Mouse (Mus musculus): ENCODE data around the gene Notch4. TPM values are rescaled to one million over a fixed set of nuclear protein-coding genes. Genes with fewer than 3 reads are reported as not detected.

Gene Notch4
- total and polyA plus RNA-seq, 2 experiments from 2014 or later, result 6.8 to 43.2 TPM

GRCm38 (mm10) chr17:34569919-34570318 lies 5.9 kb downstream of the Notch4 start:
- no peak for TF ChIP-seq CTCF (IDR thresholded peaks at IDR 0.05; ENCODE audit: low read depth)
- TF ChIP-seq EP300 (IDR thresholded peaks at IDR 0.05; ENCODE audit: low read depth), result no peak
- DNase-seq (ENCODE audit: low spot score), result no peak
- ATAC-seq (ENCODE audit: insufficient read depth, low read depth), result no peak
- 70% methylated on average over 4 of the region's 4 CpGs for WGBS
- no peaks in the 10 kb centered on the region for H3K9me3 ChIP-seq (replicated peaks; ENCODE audit: control insufficient read depth, low read length)
- H3K27me3 ChIP-seq (ENCODE audit: control insufficient read depth, insufficient read depth, low read length), result no peaks in the 10 kb centered on the region; the same call in 1 of the 2 replicates
- H3K36me3 ChIP-seq (replicated peaks; ENCODE audit: control insufficient read depth, insufficient read depth, low read length), result no peaks in the 10 kb centered on the region
- no peaks in the 10 kb centered on the region for H3K4me1 ChIP-seq (ENCODE audit: control insufficient read depth, insufficient read depth)
- no peak overlapping the region for H3K9ac ChIP-seq (replicated peaks; ENCODE audit: low read depth, low read length)
- H3K27ac ChIP-seq (ENCODE audit: low read depth), result no peak overlapping the region
- no peak overlapping the region for H3K4me3 ChIP-seq (ENCODE audit: low read depth, low read length)
- no peak overlapping the region for H3K4me2 ChIP-seq (ENCODE audit: low read depth, low read length)

- 21% methylated on average over 5 of the region's 5 CpGs for WGBS
- no peak for ATAC-seq (ENCODE audit: insufficient read depth, low read depth)
- TF ChIP-seq CTCF (IDR thresholded peaks at IDR 0.05; ENCODE audit: low read depth) (peak; percentile 40), EP300 (IDR thresholded peaks at IDR 0.05; ENCODE audit: low read depth) (no peak)
Observed at GRCm38 (mm10) chr17:34571875-34572274, 7.8 kb downstream of the Notch4 start.

GRCm38 (mm10) chr17:34572361-34572760 lies 8.3 kb downstream of the Notch4 start:
- Histone ChIP-seq H3K4me2 (ENCODE audit: low read depth, low read length) (no peak overlapping the region), H3K4me3 (ENCODE audit: low read depth, low read length) (no peak overlapping the region), H3K9ac (replicated peaks; ENCODE audit: low read depth, low read length) (no peak overlapping the region), H3K27ac (ENCODE audit: low read depth) (no peak overlapping the region), H3K36me3 (replicated peaks; ENCODE audit: control insufficient read depth, insufficient read depth, low read length) (0 out of 2 replicates have a peak, but pooled peaks cover 2% of the 10 kb centered on the region), H3K9me3 (replicated peaks; ENCODE audit: control insufficient read depth, low read length) (no peaks in the 10 kb centered on the region), H3K27me3 (ENCODE audit: control insufficient read depth, insufficient read depth, low read length) (no peaks in the 10 kb centered on the region), H3K4me1 (ENCODE audit: control insufficient read depth, insufficient read depth) (no peaks in the 10 kb centered on the region)
- DNase-seq (ENCODE audit: low spot score) (no peak), ATAC-seq (ENCODE audit: insufficient read depth, low read depth) (no peak)
- 24% methylated on average over 15 of the region's 15 CpGs for WGBS
- no peak for TF ChIP-seq EP300 (IDR thresholded peaks at IDR 0.05; ENCODE audit: low read depth)
- TF ChIP-seq CTCF (IDR thresholded peaks at IDR 0.05; ENCODE audit: low read depth), result no peak

More at GRCm38 (mm10) chr17:34571875-34572274, 7.8 kb downstream of the Notch4 start:
- Histone ChIP-seq H3K9me3 (replicated peaks; ENCODE audit: control insufficient read depth, low read length) (no peaks in the 10 kb centered on the region), H3K4me2 (ENCODE audit: low read depth, low read length) (no peak overlapping the region), H3K36me3 (replicated peaks; ENCODE audit: control insufficient read depth, insufficient read depth, low read length) (no peaks in the 10 kb centered on the region), H3K4me3 (ENCODE audit: low read depth, low read length) (no peak overlapping the region), H3K27ac (ENCODE audit: low read depth) (no peak overlapping the region), H3K9ac (replicated peaks; ENCODE audit: low read depth, low read length) (no peak overlapping the region), H3K27me3 (ENCODE audit: control insufficient read depth, insufficient read depth, low read length) (no peaks in the 10 kb centered on the region), H3K4me1 (ENCODE audit: control insufficient read depth, insufficient read depth) (no peaks in the 10 kb centered on the region)
- no peak for DNase-seq (ENCODE audit: low spot score)

GRCm38 (mm10) chr17:34576577-34576976 lies 12.5 kb downstream of the Notch4 start:
- H3K27me3 ChIP-seq (ENCODE audit: control insufficient read depth, insufficient read depth, low read length), result no peaks in the 10 kb centered on the region
- DNase-seq (ENCODE audit: low spot score) (no peak), ATAC-seq (ENCODE audit: insufficient read depth, low read depth) (no peak)
- no peaks in the 10 kb centered on the region for H3K9me3 ChIP-seq (replicated peaks; ENCODE audit: control insufficient read depth, low read length)
- no peak overlapping the region for H3K4me3 ChIP-seq (ENCODE audit: low read depth, low read length)
- TF ChIP-seq CTCF (IDR thresholded peaks at IDR 0.05; ENCODE audit: low read depth), result no peak
- no peak for TF ChIP-seq EP300 (IDR thresholded peaks at IDR 0.05; ENCODE audit: low read depth)
- H3K9ac ChIP-seq (replicated peaks; ENCODE audit: low read depth, low read length), result no peak overlapping the region
- H3K36me3 ChIP-seq (replicated peaks; ENCODE audit: control insufficient read depth, insufficient read depth, low read length), result 0 out of 2 replicates have a peak, but pooled peaks cover 4% of the 10 kb centered on the region
- H3K4me1 ChIP-seq (ENCODE audit: control insufficient read depth, insufficient read depth), result no peaks in the 10 kb centered on the region
- no peak overlapping the region for H3K4me2 ChIP-seq (ENCODE audit: low read depth, low read length)
- H3K27ac ChIP-seq (ENCODE audit: low read depth), result no peak overlapping the region
- 60% methylated on average over 5 of the region's 5 CpGs for WGBS

GRCm38 (mm10) chr17:34578070-34578469 lies 14.0 kb downstream of the Notch4 start:
- no peak overlapping the region for H3K9ac ChIP-seq (replicated peaks; ENCODE audit: low read depth, low read length)
- H3K4me2 ChIP-seq (ENCODE audit: low read depth, low read length), result no peak overlapping the region
- no peaks in the 10 kb centered on the region for H3K9me3 ChIP-seq (replicated peaks; ENCODE audit: control insufficient read depth, low read length)
- no peak overlapping the region for H3K27ac ChIP-seq (ENCODE audit: low read depth)
- ATAC-seq (ENCODE audit: insufficient read depth, low read depth) (no peak), DNase-seq (ENCODE audit: low spot score) (no peak)
- no peak overlapping the region for H3K4me3 ChIP-seq (ENCODE audit: low read depth, low read length)
- no peaks in the 10 kb centered on the region for H3K27me3 ChIP-seq (ENCODE audit: control insufficient read depth, insufficient read depth, low read length)
- no peaks in the 10 kb centered on the region for H3K4me1 ChIP-seq (ENCODE audit: control insufficient read depth, insufficient read depth)
- TF ChIP-seq EP300 (IDR thresholded peaks at IDR 0.05; ENCODE audit: low read depth) (no peak), CTCF (IDR thresholded peaks at IDR 0.05; ENCODE audit: low read depth) (no peak)
- 0 out of 2 replicates have a peak, but pooled peaks cover 4% of the 10 kb centered on the region for H3K36me3 ChIP-seq (replicated peaks; ENCODE audit: control insufficient read depth, insufficient read depth, low read length)
- 91% methylated on average over 3 of the region's 3 CpGs for WGBS

GRCm38 (mm10) chr17:34582528-34582927 lies 18.5 kb downstream of the Notch4 start:
- WGBS, result 76% methylated on average over 12 of the region's 12 CpGs
- no peak overlapping the region for H3K4me3 ChIP-seq (ENCODE audit: low read depth, low read length)
- H3K4me2 ChIP-seq (ENCODE audit: low read depth, low read length), result no peak overlapping the region
- H3K27me3 ChIP-seq (ENCODE audit: control insufficient read depth, insufficient read depth, low read length), result no peaks in the 10 kb centered on the region
- no peak overlapping the region for H3K9ac ChIP-seq (replicated peaks; ENCODE audit: low read depth, low read length)
- ATAC-seq (ENCODE audit: insufficient read depth, low read depth) (no peak), DNase-seq (ENCODE audit: low spot score) (no peak)
- H3K4me1 ChIP-seq (ENCODE audit: control insufficient read depth, insufficient read depth), result peaks cover 4% of the 10 kb centered on the region
- no peaks in the 10 kb centered on the region for H3K9me3 ChIP-seq (replicated peaks; ENCODE audit: control insufficient read depth, low read length)
- H3K36me3 ChIP-seq (replicated peaks; ENCODE audit: control insufficient read depth, insufficient read depth, low read length), result 0 out of 2 replicates have a peak, but pooled peaks cover under 1% of the 10 kb centered on the region
- no peak overlapping the region for H3K27ac ChIP-seq (ENCODE audit: low read depth)
- TF ChIP-seq CTCF (IDR thresholded peaks at IDR 0.05; ENCODE audit: low read depth) (no peak), EP300 (IDR thresholded peaks at IDR 0.05; ENCODE audit: low read depth) (no peak)

Data from heart, postnatal 0 days (tissue).